Mouse (Mus musculus) hindbrain, embryonic 15.5 days (tissue): ENCODE data around the gene Gm960. TPM values are rescaled to one million over a fixed set of nuclear protein-coding genes. Genes with fewer than 3 reads are reported as not detected.
"Not testable (repeated sequence)": the region's sequence is repeated elsewhere in the genome, so short reads cannot be mapped to it uniquely, and the experiment has no call there.

ENCODE experiments used
- ATAC-seq: fragments of 200-750 bp; cut with Nextera tagmentation; 2 replicates; pipeline ENCODE4 v1.8.0; 2017; ENCODE audit warnings: low read depth, moderate number of reproducible peaks, moderate TSS enrichment; ENCODE audit not compliant: low FRiP score
- H3K27ac ChIP-seq: fragments of 300-500 bp; sonication (generic); replicated peaks from 2 replicates; pipeline ENCODE4 v1.5.1; 2015; ENCODE audit warnings: mild to moderate bottlenecking, inconsistent platforms
- H3K27me3 ChIP-seq: fragments of 300-500 bp; sonication (generic); 2 replicates; pipeline ENCODE4 v1.6.1; 2015; ENCODE audit warnings: control low read depth, inconsistent platforms
- H3K36me3 ChIP-seq: fragments of 300-500 bp; sonication (generic); 2 replicates; pipeline ENCODE4 v1.6.1; 2015; ENCODE audit warnings: control low read depth, inconsistent platforms
- H3K4me1 ChIP-seq: fragments of 300-500 bp; sonication (generic); replicated peaks from 2 replicates; pipeline ENCODE4 v1.6.1; 2015; ENCODE audit warnings: control low read depth, inconsistent platforms
- H3K4me2 ChIP-seq: fragments of 300-500 bp; sonication (generic); 2 replicates; pipeline ENCODE4 v1.6.1; 2015; ENCODE audit warnings: moderate library complexity, mild to moderate bottlenecking, inconsistent platforms
- H3K4me3 ChIP-seq: fragments of 300-500 bp; sonication (generic); 2 replicates; pipeline ENCODE4 v1.5.1; 2015; ENCODE audit warnings: mild to moderate bottlenecking, inconsistent platforms
- H3K9ac ChIP-seq: fragments of 300-500 bp; sonication (generic); 2 replicates; pipeline ENCODE4 v1.6.1; 2015; ENCODE audit warnings: inconsistent platforms
- H3K9me3 ChIP-seq: fragments of 300-500 bp; sonication (generic); 2 replicates; pipeline ENCODE4 v1.6.1; 2016; ENCODE audit warnings: control low read depth, inconsistent platforms
- WGBS: fragments of 180-500 bp; shearing (Covaris S2); methylation state at CpG from one replicate; pipeline ENCODE4 v1.1.7; 2015; 5-methylcytosine and 5-hydroxymethylcytosine counted together
- polyA plus RNA-seq: library from polyadenylated mRNA; unstranded; fragments of >200 nt; fragmentation: Nextera tagmentation; extraction: Ambion mirVana; gene quantifications from 2 replicates; pipeline ENCODE4 v1.2.1, GENCODE M21; 2015

Gene Gm960
- polyA plus RNA-seq, 1 experiment from 2014 or later = 7.0 TPM

DNA sequence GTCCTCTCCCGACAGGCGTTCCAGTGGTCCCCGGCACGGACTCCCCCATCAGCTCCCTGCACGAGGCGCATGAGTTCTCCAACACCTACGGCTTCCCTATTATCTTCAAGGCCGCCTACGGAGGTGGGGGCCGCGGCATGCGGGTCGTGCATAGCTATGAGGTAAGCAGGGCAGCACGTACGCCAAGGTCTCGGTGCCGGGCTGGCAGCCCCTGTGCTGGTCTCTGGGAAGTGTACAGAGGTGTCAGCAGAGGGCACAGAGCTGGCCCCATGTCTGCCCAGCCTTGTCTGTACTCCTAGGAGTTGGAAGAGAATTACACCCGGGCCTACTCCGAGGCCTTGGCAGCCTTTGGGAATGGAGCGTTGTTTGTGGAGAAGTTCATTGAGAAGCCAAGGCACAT lies 96.0 kb downstream of the Gm960 start:
- Histone ChIP-seq H3K9me3 (no peaks in the 10 kb centered on the region), H3K27me3 (no peaks in the 10 kb centered on the region), H3K4me1 (no peaks in the 10 kb centered on the region), H3K4me2 (no peak overlapping the region), H3K36me3 (no peaks in the 10 kb centered on the region), H3K27ac (no peak overlapping the region), H3K4me3 (no peak overlapping the region), H3K9ac (no peak overlapping the region)
- WGBS = 86% methylated on average over 20 of the region's 20 CpGs
- no peak for ATAC-seq

GRCm38 (mm10) chr19:4596071-4596470 lies 102.4 kb downstream of the Gm960 start:
- H3K27ac ChIP-seq = no peak overlapping the region
- no peaks in the 10 kb centered on the region for H3K4me1 ChIP-seq
- H3K36me3 ChIP-seq = no peaks in the 10 kb centered on the region
- H3K27me3 ChIP-seq = no peaks in the 10 kb centered on the region
- H3K9ac ChIP-seq = no peak overlapping the region
- 75% methylated on average over 2 of the region's 2 CpGs for WGBS
- H3K4me2 ChIP-seq = no peak overlapping the region
- H3K4me3 ChIP-seq = no peak overlapping the region
- no peak for ATAC-seq
- H3K9me3 ChIP-seq = no peaks in the 10 kb centered on the region

DNA sequence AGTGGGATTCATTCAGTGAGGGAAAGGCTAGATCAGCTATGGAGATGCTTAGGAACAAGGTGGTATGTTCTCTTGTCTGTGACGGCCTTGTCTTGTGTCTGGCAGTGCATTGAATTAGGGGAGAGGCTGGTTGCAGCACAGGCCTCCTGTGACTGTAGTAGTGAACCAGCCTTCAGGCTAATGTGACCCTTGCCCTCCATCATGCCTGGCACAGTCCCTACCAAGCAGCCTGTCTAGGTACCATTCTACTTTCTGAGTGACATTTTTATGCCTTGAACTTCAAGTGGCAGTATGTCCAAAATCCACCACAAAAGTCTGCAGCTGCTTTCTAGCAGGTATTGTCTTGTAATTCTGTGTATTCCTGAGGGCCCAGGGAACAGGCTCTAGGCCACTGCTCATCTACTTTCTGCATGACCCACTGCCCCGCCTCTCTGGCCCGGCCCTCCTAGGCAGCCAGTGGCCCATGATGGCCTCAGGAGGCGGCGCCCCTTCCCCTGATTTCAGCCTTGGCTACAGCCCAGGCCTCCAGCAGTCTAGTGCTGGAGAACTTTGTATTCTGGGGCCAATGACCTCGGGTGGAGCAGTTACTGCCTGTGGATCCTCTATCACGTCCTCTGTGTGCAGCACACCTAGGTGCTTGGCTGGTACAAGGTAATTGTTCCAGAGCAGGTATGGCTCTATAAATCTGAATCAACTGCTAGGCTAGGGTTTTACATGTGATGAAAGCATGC lies 104.5 kb downstream of the Gm960 start:
- Histone ChIP-seq H3K4me1 (no peaks in the 10 kb centered on the region), H3K27ac (no peak overlapping the region), H3K9ac (no peak overlapping the region), H3K27me3 (no peaks in the 10 kb centered on the region), H3K9me3 (no peaks in the 10 kb centered on the region), H3K4me3 (no peak overlapping the region), H3K4me2 (no peak overlapping the region), H3K36me3 (no peaks in the 10 kb centered on the region)
- WGBS = 55% methylated on average over 7 of the region's 7 CpGs
- ATAC-seq = no peak

- no peak overlapping the region for H3K9ac ChIP-seq
- 93% methylated on average over 3 of the region's 3 CpGs for WGBS
- H3K4me1 ChIP-seq = no peaks in the 10 kb centered on the region
- no peaks in the 10 kb centered on the region for H3K9me3 ChIP-seq
- H3K4me2 ChIP-seq = no peak overlapping the region
- no peaks in the 10 kb centered on the region for H3K27me3 ChIP-seq
- H3K27ac ChIP-seq = no peak overlapping the region
- ATAC-seq = no peak
- H3K36me3 ChIP-seq = no peaks in the 10 kb centered on the region
- no peak overlapping the region for H3K4me3 ChIP-seq
These were observed 108.4 kb downstream of the Gm960 start for GRCm38 (mm10) chr19:4590025-4590424.

DNA sequence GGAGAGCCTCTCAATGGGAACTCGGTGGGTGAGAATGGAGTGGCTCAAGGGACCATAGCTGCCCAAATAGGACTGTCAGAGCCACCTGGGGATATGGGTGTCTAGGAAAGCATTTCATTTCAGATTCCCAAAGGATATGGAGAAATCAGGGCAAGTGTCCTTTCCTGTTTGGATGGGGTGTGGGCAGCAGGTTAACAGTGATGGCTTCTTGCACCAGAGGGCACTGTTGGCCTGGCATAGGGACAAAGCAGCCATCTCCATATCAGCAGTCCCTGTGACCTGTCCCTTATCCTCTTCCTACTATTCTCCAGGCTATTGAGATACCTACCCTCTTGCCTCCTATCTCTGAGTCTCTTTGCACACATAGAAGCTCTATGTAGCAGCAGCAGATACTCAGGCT lies 109.4 kb downstream of the Gm960 start:
- H3K9me3 ChIP-seq = no peaks in the 10 kb centered on the region
- no peak for ATAC-seq
- H3K27me3 ChIP-seq = no peaks in the 10 kb centered on the region
- H3K9ac ChIP-seq = no peak overlapping the region
- no peak overlapping the region for H3K27ac ChIP-seq
- H3K4me1 ChIP-seq = no peaks in the 10 kb centered on the region
- WGBS = 72% methylated on average over 1 of the region's 1 CpGs
- H3K4me3 ChIP-seq = no peak overlapping the region
- H3K4me2 ChIP-seq = no peak overlapping the region
- H3K36me3 ChIP-seq = no peaks in the 10 kb centered on the region

DNA sequence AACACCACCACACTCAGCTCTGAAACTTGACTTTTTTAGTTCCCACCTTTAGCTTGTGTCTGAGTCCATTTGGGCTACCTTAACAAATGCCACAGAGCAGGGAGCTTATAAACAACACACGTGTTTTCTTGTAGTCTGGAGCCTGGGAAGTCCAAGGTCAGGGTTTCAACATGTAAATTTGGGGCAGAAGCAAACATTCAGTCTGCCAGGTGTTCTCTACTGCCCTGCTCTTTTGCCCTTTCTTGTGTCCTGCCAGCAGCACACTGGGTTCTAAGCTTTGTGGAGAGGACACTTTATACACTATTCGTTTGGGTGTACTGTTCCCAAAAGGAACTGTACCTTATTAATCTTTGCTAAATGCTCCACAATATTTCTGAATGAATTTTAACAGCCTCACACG lies 110.0 kb downstream of the Gm960 start:
- Histone ChIP-seq H3K27ac (no peak overlapping the region), H3K4me3 (no peak overlapping the region), H3K9me3 (no peaks in the 10 kb centered on the region), H3K4me1 (no peaks in the 10 kb centered on the region), H3K9ac (no peak overlapping the region), H3K36me3 (no peaks in the 10 kb centered on the region), H3K27me3 (no peaks in the 10 kb centered on the region), H3K4me2 (no peak overlapping the region)
- ATAC-seq = no peak
- 74% methylated on average over 3 of the region's 3 CpGs for WGBS

DNA sequence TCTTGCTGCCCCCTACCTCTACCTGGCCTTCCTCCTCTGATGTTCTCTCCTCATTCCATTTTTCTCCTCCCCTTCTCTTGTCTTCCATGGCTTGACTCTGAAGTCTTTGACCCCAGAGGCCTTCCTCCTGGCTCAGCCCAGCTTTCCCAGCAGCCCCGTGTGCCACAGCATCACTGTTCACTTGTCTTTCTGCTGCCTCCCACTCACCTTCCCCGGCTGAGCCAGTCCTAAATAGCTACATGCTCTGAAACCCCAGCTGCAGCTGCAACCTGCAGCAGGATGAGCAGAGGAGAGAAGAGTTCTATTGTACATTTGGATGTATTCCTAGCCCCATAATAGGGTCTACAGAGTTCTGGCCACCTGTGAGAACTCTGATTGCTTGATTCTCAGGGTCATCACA lies 111.0 kb downstream of the Gm960 start:
- WGBS = 49% methylated on average over 2 of the region's 2 CpGs

GRCm38 (mm10) chr19:4586783-4587182 lies 111.7 kb downstream of the Gm960 start:
- H3K9ac ChIP-seq, H3K27ac ChIP-seq, H3K36me3 ChIP-seq, ATAC-seq, H3K4me3 ChIP-seq, H3K9me3 ChIP-seq, H3K4me2 ChIP-seq, H3K27me3 ChIP-seq, H3K4me1 ChIP-seq: not testable (repeated sequence)

More for the DNA sequence above, 111.0 kb downstream of the Gm960 start:
- H3K27me3 ChIP-seq = no peaks in the 10 kb centered on the region
- no peak overlapping the region for H3K4me2 ChIP-seq
- no peak overlapping the region for H3K9ac ChIP-seq
- no peak overlapping the region for H3K4me3 ChIP-seq
- H3K9me3 ChIP-seq = no peaks in the 10 kb centered on the region
- no peaks in the 10 kb centered on the region for H3K4me1 ChIP-seq
- H3K36me3 ChIP-seq = no peaks in the 10 kb centered on the region
- no peak for ATAC-seq
- H3K27ac ChIP-seq = no peak overlapping the region

- Histone ChIP-seq H3K9ac (no peak overlapping the region), H3K27ac (no peak overlapping the region), H3K4me3 (no peak overlapping the region), H3K4me1 (no peaks in the 10 kb centered on the region), H3K36me3 (no peaks in the 10 kb centered on the region), H3K27me3 (no peaks in the 10 kb centered on the region), H3K9me3 (no peaks in the 10 kb centered on the region), H3K4me2 (no peak overlapping the region)
- no peak for ATAC-seq
- 62% methylated on average over 2 of the region's 2 CpGs for WGBS
These were observed 114.6 kb downstream of the Gm960 start for GRCm38 (mm10) chr19:4583856-4584255.

GRCm38 (mm10) chr19:4579296-4579695 lies 119.2 kb downstream of the Gm960 start:
- Histone ChIP-seq H3K4me1 (no peaks in the 10 kb centered on the region), H3K36me3 (no peaks in the 10 kb centered on the region), H3K27ac (no peak overlapping the region), H3K4me2 (no peak overlapping the region), H3K27me3 (no peaks in the 10 kb centered on the region), H3K4me3 (no peak overlapping the region), H3K9ac (no peak overlapping the region), H3K9me3 (no peaks in the 10 kb centered on the region)
- no peak for ATAC-seq
- WGBS = 81% methylated on average over 5 of the region's 5 CpGs

- Histone ChIP-seq H3K27ac (no peak overlapping the region), H3K27me3 (no peaks in the 10 kb centered on the region), H3K4me3 (no peak overlapping the region), H3K36me3 (no peaks in the 10 kb centered on the region), H3K9me3 (no peaks in the 10 kb centered on the region), H3K9ac (no peak overlapping the region), H3K4me2 (no peak overlapping the region), H3K4me1 (no peaks in the 10 kb centered on the region)
- 72% methylated on average over 2 of the region's 2 CpGs for WGBS
- no peak for ATAC-seq
These were observed 119.7 kb downstream of the Gm960 start for GRCm38 (mm10) chr19:4578799-4579198.
